ENCODE assay signal across 10 mouse cellular contexts in the genomic region with DNA sequence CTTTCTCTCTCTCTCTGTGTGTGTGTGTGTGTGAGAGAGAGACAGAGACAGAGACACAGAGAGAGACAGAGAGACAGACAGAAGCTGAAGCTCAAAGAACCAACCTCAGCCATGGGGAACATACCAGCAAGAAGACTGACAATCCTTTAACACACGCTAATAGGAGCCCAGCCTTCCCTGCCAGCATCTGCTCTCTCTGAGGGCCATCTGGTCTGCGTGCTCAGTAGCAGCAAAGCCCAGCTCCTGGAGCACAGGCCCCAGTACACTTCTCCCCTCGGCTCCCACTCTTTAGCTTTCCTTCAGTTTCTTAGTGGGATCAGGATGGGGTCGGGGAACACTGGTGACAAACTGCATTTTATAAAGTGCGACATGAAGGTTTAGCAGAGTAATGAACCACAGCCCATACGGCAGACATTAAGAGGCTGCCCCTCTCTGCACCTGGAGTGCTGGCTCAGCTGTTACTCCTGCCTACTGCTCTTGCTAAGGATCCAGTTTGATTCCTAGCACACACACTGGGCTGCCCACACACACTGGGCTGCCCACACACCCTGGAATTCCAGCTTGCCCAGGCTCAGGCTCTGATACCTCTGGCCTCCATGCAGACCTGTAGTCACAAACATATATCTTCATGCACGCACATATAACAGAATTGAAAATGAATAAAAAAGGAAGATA. TPM values are rescaled to one million over a fixed set of nuclear protein-coding genes. Genes with fewer than 3 reads are reported as not detected.
DNase-seq lines count a peak whose midpoint lies in the region; ATAC-seq lines count a peak whose summit lies in the region.
"Had no signal": no experiment of that assay in that cellular context is flagged by ENCODE, and none has a peak within 500 bp of the region (broad histone marks: within the 10 kb centered on the region; RNA-seq: fewer than 3 reads in every experiment).

No protein-coding gene starts in this region.

- no peaks in the 10 kb centered on the region for H3K27me3 ChIP-seq in kidney, embryonic 15.5 days
- H3K27me3 ChIP-seq: limb, embryonic 15.5 days had no signal

- no peak overlapping the region for H3K4me3 ChIP-seq in kidney, embryonic 15.5 days (replicated peaks)
- H3K4me3 ChIP-seq: limb, embryonic 15.5 days had no signal

- no peak overlapping the region for H3K4me2 ChIP-seq in kidney, embryonic 15.5 days
- H3K4me2 ChIP-seq: limb, embryonic 15.5 days had no signal

- DNase-seq in gastrocnemius, adult 18-20 months (ENCODE audit: low spot score), result peak; percentile 26
- no peak for DNase-seq in gastrocnemius, postnatal 25 days
- peak; percentile 19 for DNase-seq in testis, postnatal 10 days (ENCODE audit: low spot score)
- no peak for DNase-seq in testis, postnatal 14 days (ENCODE audit: low spot score)
- DNase-seq in layer of hippocampus, postnatal 14 days (ENCODE audit: low spot score in 2 of 2), result peak; percentile 26 to 48
- DNase-seq in kidney, postnatal 25 days, result no peak
- DNase-seq in spleen, postnatal 4 days (ENCODE audit: low spot score in 2 of 2), result no peak
- DNase-seq: adrenal gland, postnatal 25 days had no signal

- no peak overlapping the region for H3K27ac ChIP-seq in kidney, embryonic 15.5 days
- H3K27ac ChIP-seq: limb, embryonic 15.5 days had no signal

- no peaks in the 10 kb centered on the region; the same call in 1 of the 2 replicates for H3K4me1 ChIP-seq in kidney, embryonic 15.5 days
- H3K4me1 ChIP-seq: limb, embryonic 15.5 days had no signal

- H3K36me3 ChIP-seq in kidney, embryonic 15.5 days, result no peaks in the 10 kb centered on the region
- H3K36me3 ChIP-seq: limb, embryonic 15.5 days had no signal

- H3K9me3 ChIP-seq in kidney, embryonic 15.5 days (replicated peaks), result no peaks in the 10 kb centered on the region
- H3K9me3 ChIP-seq: limb, embryonic 15.5 days had no signal

- ATAC-seq in kidney, embryonic 15.5 days (replicated peaks; ENCODE audit: low FRiP score), result no peak

- no peak overlapping the region for H3K9ac ChIP-seq in kidney, embryonic 15.5 days
- H3K9ac ChIP-seq: limb, embryonic 15.5 days had no signal

- WGBS in kidney, embryonic 15.5 days, result 66% methylated on average over 7 of the region's 7 CpGs

RNA-seq across cellular contexts. Expression of a gene that starts 1.2 kb away (rescaled TPM):
- 100 to 1,000 TPM; 325 to 384 TPM for total RNA-seq in gastrocnemius, adult 18-20 months (2021)
- 100 to 1,000 TPM; 240 to 314 TPM for total RNA-seq in gastrocnemius, postnatal 25 days (2021)
- under 1 TPM; 0.10 to 0.32 TPM for total RNA-seq in layer of hippocampus, postnatal 14 days (2021)
- 0.25 and 0.63 TPM in 2 replicates for polyA plus RNA-seq in kidney, embryonic 15.5 days (2015; fragmentation: Nextera tagmentation; extraction: Ambion mirVana)

RNA-seq across cellular contexts. Expression of a gene that starts 5.5 kb away (rescaled TPM):
- 1 to 10 TPM; 7.9 to 8.8 TPM for total RNA-seq in gastrocnemius, adult 18-20 months (2021)
- 1 to 10 TPM; 5.8 to 6.5 TPM for total RNA-seq in gastrocnemius, postnatal 25 days (2021)
- total RNA-seq in layer of hippocampus, postnatal 14 days (2021), result 10 to 100 TPM; 16.0 to 19.7 TPM
- 3.9 and 4.6 TPM in 2 replicates for polyA plus RNA-seq in kidney, embryonic 15.5 days (2015; fragmentation: Nextera tagmentation; extraction: Ambion mirVana)

Comparison
In these comparisons a context has a peak if more than half of its experiments do, and no peak if none do; other contexts are left out.
1. DNase-seq: peak in gastrocnemius, adult 18-20 months (single experiment), testis, postnatal 10 days (single experiment) and layer of hippocampus, postnatal 14 days (2 of 2); none in gastrocnemius, postnatal 25 days (single experiment), testis, postnatal 14 days (single experiment), kidney, postnatal 25 days (0 of 2) and spleen, postnatal 4 days (0 of 2).
2. RNA of a gene that starts 1.2 kb away (total RNA-seq): 325 to 384 TPM in gastrocnemius, adult 18-20 months and 240 to 314 TPM in gastrocnemius, postnatal 25 days; 0.10 to 0.32 TPM in layer of hippocampus, postnatal 14 days; every median in the first group is over 100 times any median in the second.